Mouse (Mus musculus) bone marrow, adult 2 months (tissue): ENCODE data around the gene Rab5c. TPM values are rescaled to one million over a fixed set of nuclear protein-coding genes. Genes with fewer than 3 reads are reported as not detected.

Experiments
- H3K27ac ChIP-seq: fragments of 200-500 bp; 2 replicates; pipeline ENCODE4 v1.5.1; 2012; ENCODE audit warnings: low read depth, mild to moderate bottlenecking, control low read depth, inconsistent platforms, low read length; ENCODE audit not compliant: control insufficient read depth, poor library complexity, insufficient read depth
- H3K4me1 ChIP-seq: fragments of 200-500 bp; 2 replicates; pipeline ENCODE4 v1.6.1; 2011; ENCODE audit warnings: low read length; ENCODE audit not compliant: control insufficient read depth, insufficient read depth
- H3K4me3 ChIP-seq: fragments of 200-500 bp; replicated peaks from 2 replicates; pipeline ENCODE3; 2011; ENCODE audit warnings: mild to moderate bottlenecking, low read depth, low read length, control low read depth; ENCODE audit not compliant: control insufficient read depth
- CTCF ChIP-seq: fragments of 200-500 bp; IDR thresholded peaks from 2 replicates; pipeline ENCODE4 v1.5.1; 2011; ENCODE audit warnings: low read length, control low read depth; ENCODE audit not compliant: control insufficient read depth, insufficient read depth
- POLR2A ChIP-seq: fragments of 200-500 bp; IDR thresholded peaks from 2 replicates; pipeline ENCODE4 v1.6.1; 2011; ENCODE audit warnings: low read depth, mild to moderate bottlenecking, control low read depth, low read length, borderline replicate concordance; ENCODE audit not compliant: control insufficient read depth
- WGBS: fragments of 180-500 bp; shearing (Covaris S2); methylation state at CpG from one replicate; pipeline ENCODE4 v1.1.7; 2018; 5-methylcytosine and 5-hydroxymethylcytosine counted together
- polyA plus RNA-seq: library from polyadenylated mRNA; stranded (reverse); fragments of >200 nt; gene quantifications from 2 replicates; pipeline ENCODE4 v1.2.4, GENCODE M21; 2011; ENCODE audit warnings: low replicate concordance; ENCODE audit not compliant: missing spikeins, insufficient read depth, insufficient read length

The Rab5c gene
- polyA plus RNA-seq, 1 experiment: 126 TPM

DNA sequence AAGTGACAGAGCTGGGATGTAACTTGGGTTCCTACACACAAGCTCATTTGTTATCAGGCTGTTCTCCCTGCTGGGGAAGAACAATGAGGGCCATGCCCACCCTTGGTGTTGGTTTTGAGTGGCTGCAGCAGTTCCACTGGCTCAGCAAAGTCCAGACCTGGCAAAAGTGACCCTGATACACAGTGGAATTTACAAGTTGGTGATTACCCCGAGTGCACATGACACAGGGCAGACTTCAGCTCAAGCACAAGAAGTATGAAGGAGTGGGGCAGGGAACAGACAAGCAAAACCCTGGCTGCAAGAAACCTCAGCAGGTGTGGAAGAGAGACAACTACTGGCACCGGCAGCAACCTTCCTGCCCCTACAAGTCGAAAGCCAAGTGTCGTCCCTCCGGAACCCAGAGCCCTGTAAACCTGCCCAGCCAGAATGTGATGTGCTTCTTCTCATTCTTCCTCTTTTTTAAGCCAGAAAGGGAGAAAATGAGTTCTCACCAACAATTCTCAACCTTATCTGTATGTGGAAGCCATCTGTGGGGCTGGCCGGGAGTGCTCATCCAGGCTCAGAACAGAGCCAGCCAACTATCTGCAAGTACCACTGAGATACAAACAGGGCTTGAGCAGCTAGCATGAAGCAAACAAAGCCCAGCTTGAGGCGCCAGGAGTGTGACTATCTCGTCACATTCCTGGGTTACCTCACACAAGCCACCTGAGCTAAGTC lies 16.1 kb downstream of the Rab5c start:
- TF ChIP-seq CTCF: no peak
- TF ChIP-seq POLR2A: no peak
- H3K27ac ChIP-seq: peak overlapping the region; percentile 46
- peaks cover 18% of the 10 kb centered on the region for H3K4me1 ChIP-seq
- H3K4me3 ChIP-seq: no peak overlapping the region
- 9% methylated on average over 8 of the region's 8 CpGs for WGBS

GRCm38 (mm10) chr11:100721254-100721653 lies 16.8 kb downstream of the Rab5c start:
- no peak overlapping the region for H3K4me3 ChIP-seq
- peaks cover 18% of the 10 kb centered on the region for H3K4me1 ChIP-seq
- WGBS: 5% methylated on average over 4 of the region's 4 CpGs
- no peak for TF ChIP-seq POLR2A
- TF ChIP-seq CTCF: no peak
- H3K27ac ChIP-seq: peak overlapping the region; percentile 27

DNA sequence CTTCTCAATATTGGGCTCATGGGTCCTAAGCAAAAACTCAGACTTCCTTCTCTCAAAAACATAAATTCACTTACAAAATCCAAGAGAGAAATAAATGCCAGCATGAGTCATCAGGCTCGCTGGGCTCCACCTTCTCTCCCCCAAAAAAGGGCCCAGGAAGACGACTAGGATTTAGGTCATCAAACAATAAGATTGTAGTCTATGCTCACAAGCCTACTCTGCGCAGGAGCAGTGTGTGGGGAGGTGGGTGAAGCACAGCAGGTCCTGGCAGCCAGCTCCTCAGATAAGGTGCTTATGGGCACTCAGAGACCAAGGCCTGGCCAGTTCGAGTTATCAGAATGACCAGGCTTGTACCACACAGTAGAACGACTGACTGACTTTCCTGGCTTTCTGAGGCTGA lies 17.7 kb downstream of the Rab5c start:
- no peak overlapping the region for H3K4me3 ChIP-seq
- H3K27ac ChIP-seq: peak overlapping the region; percentile 27; the same call in 1 of the 2 replicates
- 32% methylated on average over 5 of the region's 5 CpGs for WGBS
- no peak for TF ChIP-seq CTCF
- no peak for TF ChIP-seq POLR2A
- peaks cover 18% of the 10 kb centered on the region for H3K4me1 ChIP-seq

DNA sequence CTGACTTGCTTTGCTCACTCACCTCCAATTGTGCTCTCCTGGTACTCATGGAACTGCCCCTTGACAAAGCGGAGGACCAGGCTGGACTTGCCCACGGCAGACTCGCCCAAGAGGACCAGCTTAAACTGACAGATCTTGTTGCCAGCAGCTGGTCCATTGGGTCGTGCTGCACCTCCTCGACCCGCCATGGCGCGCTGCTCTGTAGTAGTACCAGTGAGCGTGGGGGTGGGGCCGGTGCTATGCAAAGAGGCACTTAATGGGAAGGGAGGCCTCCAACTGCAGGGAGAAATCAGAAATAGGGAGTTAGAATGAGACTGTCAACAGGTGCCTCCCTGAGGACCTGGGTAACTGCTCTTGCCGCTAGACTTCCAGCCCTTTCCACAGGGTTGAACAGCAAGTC lies 18.1 kb downstream of the Rab5c start:
- peaks cover 14% of the 10 kb centered on the region for H3K4me1 ChIP-seq
- WGBS: 83% methylated on average over 11 of the region's 11 CpGs
- no peak overlapping the region for H3K27ac ChIP-seq
- no peak overlapping the region for H3K4me3 ChIP-seq
- no peak for TF ChIP-seq POLR2A
- TF ChIP-seq CTCF: no peak

DNA sequence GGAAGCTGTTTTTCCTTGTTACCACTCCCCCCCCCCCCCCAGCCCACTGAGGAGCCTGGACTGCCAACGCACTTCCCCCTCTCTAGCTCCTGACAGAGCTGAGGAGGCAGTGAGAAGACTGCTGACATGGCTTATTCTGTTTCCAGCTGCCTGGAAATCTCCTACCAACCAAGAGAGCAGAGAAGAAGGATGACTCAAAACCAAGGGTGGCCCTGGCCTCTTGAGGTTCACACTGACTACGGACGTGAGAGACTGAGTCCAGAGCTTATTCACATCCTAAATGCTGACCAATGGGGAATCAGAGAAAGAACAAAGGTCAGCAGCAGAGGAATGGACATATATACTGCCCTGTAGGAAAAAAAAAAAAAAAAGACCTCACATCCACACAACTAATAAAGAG lies 18.7 kb downstream of the Rab5c start:
- Histone ChIP-seq H3K27ac (no peak overlapping the region), H3K4me3 (no peak overlapping the region), H3K4me1 (peaks cover 12% of the 10 kb centered on the region)
- WGBS: 61% methylated on average over 3 of the region's 3 CpGs
- TF ChIP-seq POLR2A (no peak), CTCF (no peak)

DNA sequence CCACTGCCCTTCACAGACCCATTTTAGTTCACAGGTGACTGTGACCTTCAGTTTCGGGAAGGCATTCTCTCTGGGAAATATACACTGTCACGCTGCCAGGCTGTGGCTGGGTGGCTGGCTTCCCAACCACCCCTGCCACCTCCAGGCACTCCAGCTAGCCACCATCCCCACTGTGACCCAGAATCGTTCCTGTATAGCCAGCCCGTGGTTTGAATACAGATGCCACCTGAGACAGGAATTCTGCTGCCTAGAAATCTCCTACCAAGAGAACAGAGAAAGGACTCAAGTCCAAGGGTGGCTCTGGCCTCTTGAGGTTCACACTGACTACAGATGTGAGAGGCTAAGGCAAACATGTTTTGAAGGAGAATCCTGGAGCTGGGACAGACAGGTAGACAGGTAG lies 19.1 kb downstream of the Rab5c start:
- H3K4me3 ChIP-seq: no peak overlapping the region
- no peak overlapping the region for H3K27ac ChIP-seq
- TF ChIP-seq CTCF: no peak
- 84% methylated on average over 4 of the region's 4 CpGs for WGBS
- H3K4me1 ChIP-seq: peaks cover 12% of the 10 kb centered on the region

DNA sequence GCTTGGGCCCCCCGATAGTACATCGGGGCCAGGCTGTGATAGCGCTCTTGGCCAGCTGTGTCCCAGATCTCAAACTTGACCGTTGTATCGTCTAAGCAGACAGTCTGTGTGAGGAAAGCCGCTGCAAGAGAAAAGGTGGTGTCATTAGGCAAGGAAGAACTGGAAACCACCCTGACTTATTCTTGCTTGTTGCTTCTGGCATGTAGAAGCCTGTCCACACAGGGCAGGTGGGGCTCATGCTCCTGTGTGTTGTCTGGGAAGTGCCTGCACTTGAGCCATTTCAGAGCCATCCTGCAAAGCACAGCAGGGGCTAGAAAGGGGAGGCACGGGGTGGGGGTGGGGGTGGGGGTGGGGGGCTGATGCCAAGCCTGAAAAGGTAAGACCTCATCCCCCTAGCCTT lies 19.6 kb downstream of the Rab5c start:
- H3K4me1 ChIP-seq: peaks cover 13% of the 10 kb centered on the region
- H3K4me3 ChIP-seq: no peak overlapping the region
- TF ChIP-seq CTCF: no peak
- no peak for TF ChIP-seq POLR2A
- H3K27ac ChIP-seq: no peak overlapping the region
- WGBS: 94% methylated on average over 7 of the region's 7 CpGs

DNA sequence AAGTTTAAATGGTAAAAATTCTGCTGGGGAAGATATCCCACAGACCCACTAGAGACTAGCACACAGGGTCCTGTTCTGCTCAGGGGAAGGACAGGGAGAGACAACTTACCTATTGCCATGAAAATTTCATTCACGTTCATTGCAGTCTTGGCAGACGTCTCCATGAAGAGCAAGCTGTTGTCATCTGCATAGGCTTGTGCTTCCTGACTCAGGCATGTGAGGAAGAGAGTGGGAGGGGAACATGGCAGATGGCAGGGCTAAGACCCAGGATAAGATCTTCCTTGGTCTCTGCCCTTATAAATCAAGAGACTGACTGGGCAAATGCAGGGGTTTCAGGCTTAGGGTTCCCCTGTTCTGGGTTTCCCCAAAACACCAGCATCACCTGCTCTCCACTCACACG lies 21.4 kb downstream of the Rab5c start:
- 89% methylated on average over 3 of the region's 3 CpGs for WGBS
- TF ChIP-seq CTCF (no peak), POLR2A (no peak)
- Histone ChIP-seq H3K4me1 (peaks cover 8% of the 10 kb centered on the region; the same call in 1 of the 2 replicates), H3K4me3 (no peak overlapping the region), H3K27ac (no peak overlapping the region)

- H3K4me1 ChIP-seq: peaks cover 5% of the 10 kb centered on the region; the same call in 1 of the 2 replicates
- no peak overlapping the region for H3K27ac ChIP-seq
- TF ChIP-seq CTCF (no peak), POLR2A (no peak)
- H3K4me3 ChIP-seq: no peak overlapping the region
- WGBS: 92% methylated on average over 6 of the region's 6 CpGs
Measured at GRCm38 (mm10) chr11:100714948-100715347, 23.1 kb downstream of the Rab5c start.
